ENCODE assay signal across 8 mouse cellular contexts in the genomic region with DNA sequence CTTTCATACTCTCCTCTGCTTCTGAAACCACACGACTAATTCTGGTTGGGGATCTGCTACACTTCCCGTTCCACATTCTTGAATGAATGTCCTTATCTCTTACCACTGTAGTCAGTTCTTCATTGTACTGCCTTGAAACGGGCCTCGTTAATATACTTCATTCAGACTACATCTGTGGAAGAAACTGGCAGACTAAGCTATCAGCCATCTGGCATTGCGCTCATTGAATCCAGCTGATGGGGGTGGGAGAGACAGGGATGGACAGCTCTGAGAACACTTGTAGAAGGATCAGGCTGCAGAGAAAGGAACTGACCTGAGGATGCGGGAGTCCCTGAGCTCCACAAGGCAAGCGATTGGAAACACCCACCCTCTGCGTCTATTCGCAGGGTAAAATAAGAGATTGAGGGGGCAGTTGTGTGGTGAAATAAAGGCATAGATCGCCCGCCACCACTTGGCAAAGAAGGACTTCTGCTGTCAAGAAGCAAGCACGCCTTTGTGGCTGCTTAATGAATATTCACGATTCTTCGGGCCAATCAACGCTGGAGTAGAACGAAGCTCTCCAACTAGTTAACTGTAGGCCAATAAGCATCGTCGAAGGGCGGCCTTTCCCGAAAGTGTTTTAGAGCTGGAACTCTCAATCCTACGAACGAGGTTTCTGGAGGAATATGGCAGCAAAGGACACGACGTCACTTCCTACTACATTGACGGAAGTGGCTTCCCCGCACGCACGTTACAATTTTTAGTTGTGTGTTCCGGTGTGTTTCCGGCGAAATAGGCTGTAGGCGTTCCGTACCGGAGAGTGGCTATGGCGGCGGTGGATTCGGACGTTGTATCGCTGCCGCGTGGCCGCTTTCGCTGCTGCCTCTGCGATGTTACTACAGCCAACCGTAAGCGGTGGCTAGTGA. TPM values are rescaled to one million over a fixed set of nuclear protein-coding genes. Genes with fewer than 3 reads are reported as not detected.
DNase-seq lines count a peak whose midpoint lies in the region; ATAC-seq and TF ChIP-seq lines count a peak whose summit lies in the region.

A gene (plus strand): TSS at position 713 of the 905 bp plus-strand sequence.

- H3K4me3 ChIP-seq in ES-E14 (ENCODE audit: insufficient read depth in 1 of 2, low read depth in 1 of 2, low read length in 2 of 2, poor library complexity in 1 of 2, severe bottlenecking in 1 of 2), result peak within 1 kb of the TSS; percentile 95 to 97
- H3K4me3 ChIP-seq in forebrain, embryonic 15.5 days, result peak within 1 kb of the TSS; percentile 94
- H3K4me3 ChIP-seq in lung, adult 2 months (replicated peaks; ENCODE audit: extremely low read depth, low read depth, low read length), result peak within 1 kb of the TSS; percentile 80

- H3K27me3 ChIP-seq in forebrain, embryonic 15.5 days, result no peaks in the 10 kb centered on the region

- H3K36me3 ChIP-seq in ES-E14 (ENCODE audit: control insufficient read depth, insufficient read depth, low read length, poor library complexity, severe bottlenecking), result peaks cover 30% of the 10 kb centered on the region
- H3K36me3 ChIP-seq in forebrain, embryonic 15.5 days, result peaks cover 57% of the 10 kb centered on the region

- peak within 1 kb of the TSS; percentile 97 for H3K9ac ChIP-seq in ES-E14 (ENCODE audit: insufficient read depth, low read depth, low read length, poor library complexity, severe bottlenecking)
- H3K9ac ChIP-seq in forebrain, embryonic 15.5 days (replicated peaks), result peak within 1 kb of the TSS; percentile 73

- intact Hi-C loops in heart, postnatal 25 days (cut with DNase I), result loop anchor here (1.0 kb wide), 1 partner anchor 11 kb away; no protein-coding TSS in a partner anchor

- DNase-seq in ES-E14 (ENCODE audit: low read depth, low spot score), result peak; percentile 96
- DNase-seq in cerebellum, adult 11-12 months, result peak; percentile 91
- DNase-seq in heart, postnatal 25 days (ENCODE audit: low spot score), result peak; percentile 84
- peak; percentile 92 to 98 for DNase-seq in layer of hippocampus, adult 18-20 months (ENCODE audit: low spot score in 2 of 2)
- peak; percentile 91 for DNase-seq in lung, adult 2 months
- peak; percentile 80 to 87 for DNase-seq in thymus, adult 18-20 months

- TF ChIP-seq CTCF in lung, adult 2 months (IDR thresholded peaks at IDR 0.05; ENCODE audit: insufficient read depth, low read length), result no peak

- H3K4me2 ChIP-seq in forebrain, embryonic 15.5 days (replicated peaks), result peak within 1 kb of the TSS; percentile 91

- no peaks in the 10 kb centered on the region for H3K4me1 ChIP-seq in ES-E14 (ENCODE audit: control insufficient read depth in 2 of 2, insufficient read depth in 2 of 2, low read length in 2 of 2, poor library complexity in 1 of 2)
- H3K4me1 ChIP-seq in forebrain, embryonic 15.5 days, result peaks cover 45% of the 10 kb centered on the region
- H3K4me1 ChIP-seq in lung, adult 2 months (ENCODE audit: control insufficient read depth, insufficient read depth, low read length), result peaks cover 8% of the 10 kb centered on the region; the same call in 1 of the 2 replicates

- peak within 1 kb of the TSS; percentile 87 for H3K27ac ChIP-seq in ES-E14 (ENCODE audit: insufficient read depth, low read depth, low read length, poor library complexity, severe bottlenecking)
- H3K27ac ChIP-seq in forebrain, embryonic 15.5 days (replicated peaks), result peak within 1 kb of the TSS; percentile 99

- in situ Hi-C loops in ES-E14 (cut with MboI; ENCODE audit: low sequenced_read_pairs in 2 of 2, unreplicated experiment in 2 of 2), result no loop called here

- peak; percentile 97 for ATAC-seq in forebrain, embryonic 15.5 days (replicated peaks)
- peak; percentile 96 for ATAC-seq in neutrophil, adult 5-6 weeks (ENCODE audit: extremely low read depth, insufficient number of reproducible peaks, low FRiP score, poor library complexity, severe bottlenecking)

- no peaks in the 10 kb centered on the region for H3K9me3 ChIP-seq in ES-E14 (ENCODE audit: control insufficient read depth, insufficient read depth, low read depth, low read length)
- H3K9me3 ChIP-seq in forebrain, embryonic 15.5 days, result no peaks in the 10 kb centered on the region

- TF ChIP-seq POLR2A in lung, adult 2 months (IDR thresholded peaks at IDR 0.05; ENCODE audit: borderline replicate concordance, extremely low read depth, low read depth, low read length), result peak; percentile 70; the same call in 1 of the 2 replicates

- WGBS in forebrain, embryonic 15.5 days, result 2% methylated on average over 46 of the region's 46 CpGs
- WGBS in lung, adult 2 months, result 2% methylated on average over 46 of the region's 46 CpGs

TF ChIP-seq in ES-E14, 5 proteins besides CTCF, POLR2A, EP300 and RAD21:
- no peak for TF ChIP-seq ZNF384 (IDR thresholded peaks at IDR 0.05; ENCODE audit: low read depth, low read length)
- peak; percentile 83; the same call in 1 of the 2 replicates for TF ChIP-seq CHD2 (IDR thresholded peaks at IDR 0.05; ENCODE audit: low read depth, low read length)
- TF ChIP-seq HCFC1 (IDR thresholded peaks at IDR 0.05; ENCODE audit: borderline replicate concordance, insufficient read depth, low read length), result peak; percentile 93
- no peak for TF ChIP-seq ZC3H11A (IDR thresholded peaks at IDR 0.05; ENCODE audit: borderline replicate concordance, low read depth, low read length)
- 0 out of 2 replicates have a peak, but pooled peaks have one; percentile 19 for TF ChIP-seq MAFK (IDR thresholded peaks at IDR 0.05; ENCODE audit: insufficient read depth, low read depth, low read length)
TF ChIP-seq in ES-E14: peak in this region for 3.

RNA-seq across cellular contexts. Expression of the gene that starts here (rescaled TPM):
- total RNA-seq in ES-E14 (2012; rRNA removed), result 42.6 and 49.6 TPM in 2 replicates
- polyA plus RNA-seq in forebrain, embryonic 15.5 days (2015; fragmentation: Nextera tagmentation; extraction: Ambion mirVana), result 34.1 and 34.7 TPM in 2 replicates
- total RNA-seq in heart, postnatal 25 days (2021), result 1 to 10 TPM; 7.2 to 8.8 TPM
- total RNA-seq in layer of hippocampus, adult 18-20 months (2021), result 10 to 100 TPM; 21.9 to 22.5 TPM
- polyA plus RNA-seq in lung, adult 2 months (2012; rRNA removed), result 14.9 and 17.9 TPM in 2 replicates
- total RNA-seq in neutrophil, adult 5-6 weeks (2017), result 25.9 and 29.6 TPM in 2 replicates

Comparison
In these comparisons a context has a peak if more than half of its experiments do, and no peak if none do; other contexts are left out.
1. Peak in every context shown above with its lines: DNase-seq, ATAC-seq, H3K4me3 ChIP-seq and H3K27ac ChIP-seq.